Mouse (Mus musculus): ENCODE results near the gene Sumo3. TPM values are rescaled to one million over a fixed set of nuclear protein-coding genes. Genes with fewer than 3 reads are reported as not detected.
A peak's percentile ranks its signal among the peaks of the same experiment; 100 is the strongest.

Gene Sumo3
- total RNA-seq, 1 experiment from 2014 or later = 128 TPM

DNA sequence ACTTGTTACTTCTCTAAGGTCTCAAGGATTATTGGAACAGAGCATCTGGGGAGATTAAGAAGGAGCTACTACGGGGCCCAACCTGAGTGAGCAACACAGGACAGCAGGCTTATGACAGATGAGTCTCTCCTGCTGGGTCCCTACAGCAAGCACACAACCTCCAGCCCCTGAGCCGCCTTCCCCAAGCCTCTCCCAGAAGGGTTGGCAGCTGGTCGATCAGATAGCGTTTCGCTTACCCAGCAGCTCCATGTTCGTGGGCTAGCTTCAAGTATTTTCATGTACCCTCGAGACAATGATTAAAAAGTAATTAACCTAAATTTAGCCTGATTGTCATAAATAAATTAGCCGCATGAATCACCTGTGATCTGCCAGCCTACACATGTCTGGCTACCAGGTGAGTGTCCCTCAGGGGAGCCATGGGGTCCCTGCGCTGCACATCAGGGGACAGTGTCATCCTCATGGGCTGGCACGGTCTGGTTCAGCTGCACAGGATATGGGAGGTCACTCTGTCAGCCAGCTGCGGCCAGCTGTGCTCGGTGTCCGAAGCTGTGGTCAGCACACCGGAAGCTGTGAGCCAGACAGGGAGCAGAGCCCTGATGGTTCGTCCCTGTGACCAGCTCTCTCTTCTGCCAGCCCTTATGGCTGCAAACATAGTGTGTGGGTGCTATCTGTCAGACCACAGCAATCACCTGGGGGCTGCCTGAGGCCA lies 52.5 kb downstream of the Sumo3 start:
- ATAC-seq (replicated peaks; ENCODE audit: insufficient number of reproducible peaks, low FRiP score, low TSS enrichment, poor library complexity, severe bottlenecking) = no peak

DNA sequence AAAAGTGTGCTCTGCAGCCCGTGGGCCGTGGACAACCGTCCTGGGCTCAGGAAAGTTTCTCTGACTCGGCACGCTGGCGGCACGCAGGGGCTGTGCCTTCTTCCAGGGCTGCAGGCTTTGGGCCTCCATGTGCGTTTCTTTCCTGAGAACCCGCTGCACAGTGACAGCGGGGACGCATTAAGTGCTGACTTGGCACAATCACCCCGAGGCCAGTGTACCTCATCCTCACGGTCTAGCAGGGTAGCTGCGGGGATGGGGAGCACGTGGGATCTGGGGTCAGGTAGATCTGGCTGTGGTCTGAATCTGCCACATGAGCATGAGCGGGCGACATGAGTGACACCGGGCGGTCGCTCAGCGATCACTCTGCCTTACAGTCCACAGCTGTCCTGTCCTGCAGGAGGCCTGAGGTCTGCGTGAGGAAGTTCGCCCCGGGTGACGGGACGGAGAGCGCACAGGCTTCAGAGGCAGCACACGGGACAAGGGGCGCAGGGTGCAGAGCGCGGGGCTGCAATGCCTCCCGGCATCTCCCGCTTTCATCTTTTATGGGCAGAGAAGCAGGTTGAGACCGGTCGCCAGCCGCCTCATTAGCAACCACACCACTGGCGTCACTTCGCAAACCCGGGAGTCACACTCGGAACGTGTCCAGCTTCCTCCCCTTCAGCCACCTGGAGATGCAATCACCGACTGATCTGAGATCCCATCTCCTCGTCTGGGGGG lies 58.2 kb downstream of the Sumo3 start:
- ATAC-seq (replicated peaks; ENCODE audit: insufficient number of reproducible peaks, low FRiP score, low TSS enrichment, poor library complexity, severe bottlenecking) = 0 out of 2 replicates have a peak, but pooled peaks have one; percentile 16

DNA sequence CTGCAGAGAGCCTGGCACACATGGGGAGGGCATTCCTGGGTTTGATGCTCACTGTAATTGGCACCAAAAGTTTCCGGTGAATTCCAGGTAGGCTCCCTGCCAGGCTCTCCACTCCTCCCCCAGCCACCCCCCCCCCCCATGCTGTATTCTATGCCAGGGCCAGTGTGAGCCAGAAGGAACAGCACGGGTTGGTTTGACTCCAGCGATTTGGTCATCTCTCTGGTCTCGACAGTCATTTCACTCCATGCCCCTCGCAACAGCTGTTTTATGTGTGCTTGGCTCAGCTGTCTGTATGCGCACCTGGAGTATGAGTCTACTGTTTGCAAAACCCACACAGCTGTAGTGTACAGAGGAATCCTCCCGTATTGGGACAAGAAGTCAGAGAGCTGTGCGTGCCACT lies 60.4 kb downstream of the Sumo3 start:
- ATAC-seq (replicated peaks; ENCODE audit: insufficient number of reproducible peaks, low FRiP score, low TSS enrichment, poor library complexity, severe bottlenecking) = no peak

DNA sequence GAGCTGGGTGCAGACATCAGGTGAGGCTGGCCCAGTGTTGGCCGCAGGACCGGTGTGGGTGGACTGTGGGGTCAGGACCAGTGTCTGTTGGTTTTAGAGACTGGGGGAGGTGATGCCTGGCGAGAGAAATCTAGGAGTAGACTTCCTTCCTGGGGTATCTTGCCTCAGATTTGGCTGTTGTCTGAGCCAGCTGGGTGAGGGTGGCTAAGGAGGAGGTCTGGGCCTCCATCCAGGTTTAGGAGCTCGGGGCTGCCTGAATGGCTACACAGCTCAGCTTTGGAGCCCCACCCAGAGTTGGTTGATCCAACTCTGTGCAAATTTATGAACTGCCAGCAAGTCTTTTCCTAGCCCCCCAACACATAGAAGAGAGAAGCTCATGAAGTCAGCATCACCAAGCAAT lies 61.5 kb downstream of the Sumo3 start:
- no peak for ATAC-seq (replicated peaks; ENCODE audit: insufficient number of reproducible peaks, low FRiP score, low TSS enrichment, poor library complexity, severe bottlenecking)

Other genes with a start within 250 kb of the Sumo3 start
- gene Adarb1, start 187.8 kb upstream of the Sumo3 start, total RNA-seq (2017) = 0.11 to 1.6 TPM (median 0.38 TPM) in 3 replicates
- gene Fam207a, start 90.3 kb upstream of the Sumo3 start, total RNA-seq (2017) = 24.9 to 35.4 TPM (median 27.8 TPM) in 3 replicates
- 1,034 to 1,189 TPM (median 1,065 TPM) in 3 replicates for gene Itgb2, start 75.8 kb upstream of the Sumo3 start, total RNA-seq (2017)
- gene Pttg1ip, start 24.4 kb upstream of the Sumo3 start, total RNA-seq (2017) = 79.9 to 128 TPM (median 104 TPM) in 3 replicates
- gene Gm49325, start 100 bp downstream of the Sumo3 start, total RNA-seq (2017) = 1.7 to 5.5 TPM in 2 of 3 replicates, not detected in the other
- gene Ube2g2, start 16.2 kb downstream of the Sumo3 start, total RNA-seq (2017) = 60.6 to 127 TPM (median 70.3 TPM) in 3 replicates
- not detected in 3 replicates for gene Tspear, start 80.5 kb downstream of the Sumo3 start, total RNA-seq (2017)
- gene Gm19402, start 84.7 kb downstream of the Sumo3 start, total RNA-seq (2017) = not detected in 3 replicates
- not detected in 3 replicates for gene Gm9508, start 91.1 kb downstream of the Sumo3 start, total RNA-seq (2017)
- not detected in 3 replicates for gene Gm10272, start 100.5 kb downstream of the Sumo3 start, total RNA-seq (2017)
- gene Gm10024, start 105.4 kb downstream of the Sumo3 start, total RNA-seq (2017) = not detected in 3 replicates
- not detected in 3 replicates for gene Gm10142, start 109.7 kb downstream of the Sumo3 start, total RNA-seq (2017)
- not detected in 3 replicates for gene Krtap12-1, start 114.5 kb downstream of the Sumo3 start, total RNA-seq (2017)
- gene Gm10100, start 120.4 kb downstream of the Sumo3 start, total RNA-seq (2017) = not detected in 3 replicates
- not detected in 3 replicates for gene Gm18596, start 136.5 kb downstream of the Sumo3 start, total RNA-seq (2017)
- gene Gm9736, start 145.3 kb downstream of the Sumo3 start, total RNA-seq (2017) = not detected in 3 replicates
- gene Gm3233, start 153.6 kb downstream of the Sumo3 start, total RNA-seq (2017) = not detected in 3 replicates
- gene Gm3238, start 165.2 kb downstream of the Sumo3 start, total RNA-seq (2017) = not detected in 3 replicates
- gene Gm7138, start 170.8 kb downstream of the Sumo3 start, total RNA-seq (2017) = not detected in 3 replicates
- gene Gm3250, start 176.4 kb downstream of the Sumo3 start, total RNA-seq (2017) = not detected in 3 replicates
- not detected in 3 replicates for gene Gm7137, start 182.1 kb downstream of the Sumo3 start, total RNA-seq (2017)
- not detected in 3 replicates for gene Gm9639, start 189.0 kb downstream of the Sumo3 start, total RNA-seq (2017)
- not detected in 3 replicates for gene Gm19668, start 193.0 kb downstream of the Sumo3 start, total RNA-seq (2017)
- not detected in 3 replicates for gene Gm9507, start 205.7 kb downstream of the Sumo3 start, total RNA-seq (2017)
- gene Gm2696, start 208.6 kb downstream of the Sumo3 start, total RNA-seq (2017) = not detected in 3 replicates
- not detected in 3 replicates for gene Krtap10-4, start 221.0 kb downstream of the Sumo3 start, total RNA-seq (2017)
- not detected in 3 replicates for gene Krtap10-10, start 229.8 kb downstream of the Sumo3 start, total RNA-seq (2017)
- gene Gm36176, start 240.7 kb downstream of the Sumo3 start, total RNA-seq (2017) = not detected in 3 replicates
- gene Gm10318, start 246.8 kb downstream of the Sumo3 start, total RNA-seq (2017) = not detected in 3 replicates